Mouse (Mus musculus) liver, embryonic 11.5 days (tissue): ENCODE data around the gene Gm4707. TPM values are rescaled to one million over a fixed set of nuclear protein-coding genes. Genes with fewer than 3 reads are reported as not detected.
A peak's percentile ranks its signal among the peaks of the same experiment; 100 is the strongest.

Experiments used
- ATAC-seq: fragments of 200-750 bp; cut with Nextera tagmentation; replicated peaks from 2 replicates; pipeline ENCODE4 v1.8.0; 2017; ENCODE audit warnings: moderate number of reproducible peaks, mild to moderate bottlenecking, moderate TSS enrichment, moderate library complexity; ENCODE audit not compliant: low FRiP score
- DNase-seq: peaks from one replicate; pipeline ENCODE4 v3.0.0-alpha.2; 2017; ENCODE audit warnings: low spot score
- H3K27ac ChIP-seq: fragments of 300-500 bp; sonication (generic); 2 replicates; pipeline ENCODE4 v1.5.1; 2014; ENCODE audit warnings: mild to moderate bottlenecking, low read depth, low read length, control low read depth
- H3K27me3 ChIP-seq: fragments of 300-500 bp; sonication (generic); replicated peaks from 2 replicates; pipeline ENCODE4 v1.6.1; 2014; ENCODE audit warnings: low read length, mixed read lengths; ENCODE audit not compliant: control insufficient read depth, insufficient read depth
- H3K36me3 ChIP-seq: fragments of 300-500 bp; sonication (generic); 2 replicates; pipeline ENCODE4 v1.6.1; 2014; ENCODE audit warnings: mild to moderate bottlenecking, low read length, moderate library complexity, mixed read lengths; ENCODE audit not compliant: control insufficient read depth, insufficient read depth
- H3K4me1 ChIP-seq: fragments of 300-500 bp; sonication (generic); replicated peaks from 2 replicates; pipeline ENCODE4 v1.6.1; 2014; ENCODE audit warnings: low read length, mixed read lengths; ENCODE audit not compliant: control insufficient read depth, insufficient read depth
- H3K4me2 ChIP-seq: fragments of 300-500 bp; sonication (generic); 2 replicates; pipeline ENCODE4 v1.6.1; 2014; ENCODE audit warnings: mild to moderate bottlenecking, control low read depth, moderate library complexity
- H3K4me3 ChIP-seq: fragments of 300-500 bp; sonication (generic); 2 replicates; pipeline ENCODE4 v1.5.1; 2014; ENCODE audit warnings: low read depth, low read length, control low read depth
- H3K9ac ChIP-seq: fragments of 300-500 bp; sonication (generic); 2 replicates; pipeline ENCODE4 v1.6.1; 2014; ENCODE audit warnings: low read depth, low read length, control low read depth
- H3K9me3 ChIP-seq: fragments of 300-500 bp; sonication (generic); 2 replicates; pipeline ENCODE4 v1.6.1; 2016; ENCODE audit warnings: low read length, inconsistent platforms, mixed read lengths; ENCODE audit not compliant: control insufficient read depth
- WGBS: fragments of 180-500 bp; shearing (Covaris S2); extraction: QIAGEN DNeasy Blood & Tissue Kit; methylation state at CpG from one replicate; pipeline ENCODE4 v1.1.7; 2014; 5-methylcytosine and 5-hydroxymethylcytosine counted together
- polyA plus RNA-seq: library from polyadenylated mRNA; unstranded; fragments of >200 nt; fragmentation: Nextera tagmentation; extraction: Ambion mirVana; gene quantifications from 2 replicates; pipeline ENCODE4 v1.2.1, GENCODE M21; 2014

Gene Gm4707
- 3.5 and 5.2 TPM in 2 replicates for polyA plus RNA-seq

GRCm38 (mm10) chr17:71459818-71460217, at the start of gene Gm4707:
Gene Gm4707 (minus strand): TSS chr17:71459918.
- H3K9me3 ChIP-seq, result no peaks in the 10 kb centered on the region
- ATAC-seq, result no peak
- no peak within 1 kb of the TSS for H3K9ac ChIP-seq
- H3K36me3 ChIP-seq, result peaks cover 21% of the 10 kb centered on the region; the same call in 1 of the 2 replicates
- WGBS, result 100% methylated on average over 2 of the region's 2 CpGs
- H3K4me2 ChIP-seq, result no peak within 1 kb of the TSS
- DNase-seq, result no peak
- no peak within 1 kb of the TSS for H3K27ac ChIP-seq
- no peaks in the 10 kb centered on the region for H3K27me3 ChIP-seq
- H3K4me1 ChIP-seq, result no peaks in the 10 kb centered on the region
- H3K4me3 ChIP-seq, result no peak within 1 kb of the TSS

DNA sequence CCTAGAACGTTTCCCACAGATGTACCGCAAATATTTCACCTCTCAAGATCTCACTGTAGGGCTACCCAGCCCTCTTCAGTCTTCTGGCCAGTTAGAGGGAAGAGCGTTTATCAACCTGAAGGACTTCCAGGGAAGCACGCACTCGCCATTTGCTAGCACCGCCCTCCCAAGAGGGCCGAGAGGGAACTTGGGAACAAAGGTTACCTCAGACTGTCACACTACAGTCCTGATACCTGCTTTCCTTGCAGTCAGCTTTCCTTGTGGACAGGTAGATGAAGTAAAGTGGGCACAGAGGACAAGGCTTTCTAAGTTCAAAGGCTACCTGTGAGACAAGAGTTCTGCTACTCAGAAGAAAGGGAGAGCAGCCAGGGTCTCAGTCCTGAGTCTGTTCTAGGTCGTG, 47.1 kb upstream of the Gm4707 start:
- Histone ChIP-seq H3K4me1 (0 out of 2 replicates have a peak, but pooled peaks cover 3% of the 10 kb centered on the region), H3K27me3 (no peaks in the 10 kb centered on the region), H3K27ac (no peak overlapping the region), H3K4me3 (no peak overlapping the region), H3K9ac (no peak overlapping the region), H3K36me3 (peaks cover 34% of the 10 kb centered on the region), H3K4me2 (no peak overlapping the region), H3K9me3 (no peaks in the 10 kb centered on the region)
- no peak for DNase-seq
- ATAC-seq, result no peak
- WGBS, result 87% methylated on average over 8 of the region's 8 CpGs

GRCm38 (mm10) chr17:71495784-71496183, 36.1 kb upstream of the Gm4707 start:
- ATAC-seq (no peak), DNase-seq (no peak)
- H3K27ac ChIP-seq, result no peak overlapping the region
- H3K9me3 ChIP-seq, result no peaks in the 10 kb centered on the region
- H3K9ac ChIP-seq, result no peak overlapping the region
- no peaks in the 10 kb centered on the region for H3K27me3 ChIP-seq
- 87% methylated on average over 4 of the region's 4 CpGs for WGBS
- no peak overlapping the region for H3K4me2 ChIP-seq
- H3K36me3 ChIP-seq, result peaks cover 28% of the 10 kb centered on the region
- peaks cover 9% of the 10 kb centered on the region for H3K4me1 ChIP-seq
- H3K4me3 ChIP-seq, result no peak overlapping the region

GRCm38 (mm10) chr17:71491332-71491686, 31.6 kb upstream of the Gm4707 start:
- H3K27ac ChIP-seq, result peak overlapping the region; percentile 83
- H3K4me3 ChIP-seq, result no peak overlapping the region
- 51% methylated on average over 4 of the region's 4 CpGs for WGBS
- H3K36me3 ChIP-seq, result peaks cover 4% of the 10 kb centered on the region
- peaks cover 15% of the 10 kb centered on the region for H3K4me1 ChIP-seq
- ATAC-seq (no peak; the same call in 1 of the 2 replicates), DNase-seq (no peak)
- peak overlapping the region; percentile 50 for H3K4me2 ChIP-seq
- peak overlapping the region; percentile 46; the same call in 1 of the 2 replicates for H3K9ac ChIP-seq
- no peaks in the 10 kb centered on the region for H3K9me3 ChIP-seq
- no peaks in the 10 kb centered on the region for H3K27me3 ChIP-seq

DNA sequence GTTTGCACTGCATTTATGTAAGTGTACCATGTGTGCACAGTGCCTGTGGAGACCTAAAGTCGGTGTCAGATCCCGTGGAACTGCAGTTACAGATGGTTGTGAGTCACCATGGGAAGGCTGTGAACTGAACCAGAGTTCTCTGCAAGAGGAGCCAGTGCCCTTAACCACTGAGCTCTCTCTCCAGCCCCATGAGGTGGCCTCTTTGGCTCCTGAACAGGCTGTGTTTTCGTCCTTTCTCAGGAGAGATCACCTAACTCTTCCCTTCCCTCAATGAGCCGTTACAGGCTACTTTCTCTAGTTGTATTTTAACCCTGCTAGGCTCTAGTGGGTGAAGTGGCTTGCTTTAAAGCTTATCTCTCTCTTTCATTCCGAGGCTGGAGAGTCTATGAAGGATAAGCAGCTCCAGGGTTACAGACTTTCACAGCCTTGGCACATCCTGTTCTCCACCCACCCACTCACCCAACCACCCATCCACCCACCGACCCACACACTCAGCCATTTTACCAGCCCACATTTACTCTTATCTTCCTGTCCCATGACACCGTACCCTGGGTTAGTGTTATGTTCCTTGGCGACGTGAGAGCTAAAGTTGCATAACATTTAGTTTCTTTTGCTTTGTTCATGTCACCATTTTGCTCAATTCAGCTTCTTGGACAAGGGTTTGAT, 31.1 kb upstream of the Gm4707 start:
- H3K9me3 ChIP-seq, result no peaks in the 10 kb centered on the region
- no peaks in the 10 kb centered on the region for H3K27me3 ChIP-seq
- peak overlapping the region; percentile 46; the same call in 1 of the 2 replicates for H3K9ac ChIP-seq
- H3K4me1 ChIP-seq, result peaks cover 19% of the 10 kb centered on the region
- no peak overlapping the region for H3K4me3 ChIP-seq
- 42% methylated on average over 9 of the region's 9 CpGs for WGBS
- H3K27ac ChIP-seq, result peak overlapping the region; percentile 83
- ATAC-seq (peak; percentile 84), DNase-seq (peak; percentile 37)
- peaks cover 4% of the 10 kb centered on the region for H3K36me3 ChIP-seq
- peak overlapping the region; percentile 50 for H3K4me2 ChIP-seq

DNA sequence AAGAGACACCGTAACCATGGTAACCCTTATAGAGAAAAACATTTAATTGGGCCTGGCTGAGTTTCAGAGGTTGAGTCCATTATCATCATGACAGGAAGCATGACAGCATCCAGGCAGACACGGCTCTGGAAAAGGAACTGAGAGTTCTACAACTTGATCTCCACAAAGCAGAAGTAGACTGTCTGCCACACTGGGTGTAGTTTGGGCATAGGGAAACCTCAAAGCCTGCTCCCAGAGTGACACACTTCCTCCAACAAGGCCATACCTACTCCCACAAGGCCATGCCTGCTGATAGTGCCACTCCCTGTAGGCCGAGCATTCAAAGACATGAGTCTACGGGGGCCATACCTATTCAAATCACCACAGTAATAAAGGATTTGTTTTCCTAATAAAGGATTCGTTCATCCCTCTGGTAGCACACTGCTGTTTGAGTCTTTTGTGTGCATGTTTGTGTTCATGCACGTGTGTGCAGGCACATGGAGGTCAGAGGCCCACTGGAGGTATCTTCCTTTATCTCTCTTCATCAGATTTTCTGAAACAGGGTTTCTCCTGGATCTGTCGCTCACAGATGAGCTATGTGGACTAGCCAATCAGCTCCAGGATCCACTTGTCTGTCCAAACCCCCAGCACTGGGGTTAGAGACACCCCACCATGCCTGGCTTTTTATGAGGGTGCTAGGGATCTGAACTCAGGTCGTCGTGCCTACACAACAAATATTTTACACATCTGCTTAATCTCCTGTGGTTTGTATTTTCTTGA, 30.2 kb upstream of the Gm4707 start:
- peaks cover 22% of the 10 kb centered on the region for H3K4me1 ChIP-seq

DNA sequence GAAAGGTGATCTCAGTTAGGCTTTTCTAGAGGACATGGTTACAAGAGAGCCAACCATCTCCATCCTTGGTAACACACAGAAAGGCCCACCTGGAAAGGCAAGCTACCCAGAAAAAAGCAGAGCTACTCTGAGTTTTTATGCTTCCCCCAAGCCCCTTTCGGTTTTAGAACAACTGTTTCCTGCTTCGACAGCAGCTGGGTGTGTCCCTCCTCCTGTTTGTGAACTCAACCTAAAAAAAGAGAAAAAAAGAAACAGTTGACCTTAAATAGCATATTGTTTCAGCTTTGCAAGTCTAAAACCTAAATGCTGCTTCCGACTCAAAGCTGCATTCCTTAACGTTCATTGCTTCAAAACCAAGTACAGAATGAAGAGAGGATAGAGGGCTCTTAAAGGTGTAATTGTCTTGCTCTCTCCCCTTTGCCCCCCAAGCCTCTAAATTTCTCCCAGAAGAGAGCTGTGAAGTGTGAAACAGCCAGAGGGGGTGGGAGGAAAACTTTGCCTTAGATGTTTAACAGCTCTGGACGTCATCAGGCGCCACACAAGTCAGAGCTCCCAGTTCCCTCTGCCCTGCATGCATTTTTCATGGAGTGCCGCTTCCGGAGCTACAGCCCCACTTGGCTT, 26.6 kb upstream of the Gm4707 start:
- H3K4me3 ChIP-seq, result peak overlapping the region; percentile 30; the same call in 1 of the 2 replicates
- no peaks in the 10 kb centered on the region for H3K9me3 ChIP-seq

More for the DNA sequence above, 30.2 kb upstream of the Gm4707 start:
- peak overlapping the region; percentile 83 for H3K27ac ChIP-seq
- no peak overlapping the region for H3K4me3 ChIP-seq
- no peak overlapping the region for H3K9ac ChIP-seq
- WGBS, result 66% methylated on average over 9 of the region's 9 CpGs
- DNase-seq (no peak), ATAC-seq (peak; percentile 30; the same call in 1 of the 2 replicates)
- no peaks in the 10 kb centered on the region for H3K9me3 ChIP-seq
- peaks cover 3% of the 10 kb centered on the region for H3K36me3 ChIP-seq
- no peaks in the 10 kb centered on the region for H3K27me3 ChIP-seq
- H3K4me2 ChIP-seq, result no peak overlapping the region

DNA sequence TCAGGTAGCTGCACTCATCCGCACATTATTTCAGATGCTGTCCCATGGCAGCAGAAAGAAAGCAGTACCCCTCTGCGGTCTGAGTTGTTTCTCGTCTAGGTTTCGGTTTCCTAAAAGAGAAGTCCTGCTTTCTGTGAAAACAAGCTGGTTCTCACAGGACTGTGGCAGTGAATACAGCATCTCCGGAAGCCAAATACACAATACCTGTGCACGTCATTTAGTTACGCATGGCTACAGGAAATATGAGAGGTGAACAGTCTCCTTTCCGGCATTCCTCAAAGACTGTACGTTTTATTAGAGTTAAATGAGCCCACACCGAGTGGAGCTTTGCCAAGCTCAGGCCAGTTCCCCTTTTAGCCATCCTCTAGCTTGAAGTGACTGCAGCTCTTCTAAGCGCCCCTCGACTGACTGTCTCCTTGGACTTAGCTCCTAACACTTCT, 26.1 kb upstream of the Gm4707 start:
- H3K9ac ChIP-seq, result peak overlapping the region; percentile 51
- peak overlapping the region; percentile 30 for H3K4me3 ChIP-seq

More for the DNA sequence above, 26.6 kb upstream of the Gm4707 start:
- Histone ChIP-seq H3K4me1 (peaks cover 18% of the 10 kb centered on the region), H3K36me3 (no peaks in the 10 kb centered on the region), H3K4me2 (peak overlapping the region; percentile 55), H3K9ac (peak overlapping the region; percentile 51), H3K27me3 (no peaks in the 10 kb centered on the region), H3K27ac (peak overlapping the region; percentile 26; the same call in 1 of the 2 replicates)
- DNase-seq, result no peak
- ATAC-seq, result no peak
- 34% methylated on average over 8 of the region's 8 CpGs for WGBS

More for the DNA sequence above, 26.1 kb upstream of the Gm4707 start:
- Histone ChIP-seq H3K36me3 (no peaks in the 10 kb centered on the region), H3K27me3 (no peaks in the 10 kb centered on the region), H3K9me3 (no peaks in the 10 kb centered on the region), H3K4me1 (peaks cover 13% of the 10 kb centered on the region), H3K4me2 (peak overlapping the region; percentile 55), H3K27ac (peak overlapping the region; percentile 26; the same call in 1 of the 2 replicates)
- DNase-seq, result no peak
- ATAC-seq, result no peak
- 46% methylated on average over 12 of the region's 12 CpGs for WGBS
